In genomic region chr7:118983961-118984360, GRCm38 (mm10) we compare ENCODE assay signal across 8 mouse cellular contexts. TPM values are rescaled to one million over a fixed set of nuclear protein-coding genes. Genes with fewer than 3 reads are reported as not detected.
DNase-seq lines count a peak whose midpoint lies in the region; ATAC-seq lines count a peak whose summit lies in the region.

No protein-coding gene starts in this region.

- H3K4me1 ChIP-seq in liver, embryonic 11.5 days (replicated peaks; ENCODE audit: control insufficient read depth, insufficient read depth, low read length): no peaks in the 10 kb centered on the region

- no peak overlapping the region for H3K27ac ChIP-seq in liver, embryonic 11.5 days (ENCODE audit: low read depth, low read length)

- H3K9ac ChIP-seq in liver, embryonic 11.5 days (ENCODE audit: low read depth, low read length): no peak overlapping the region

- H3K4me3 ChIP-seq in liver, embryonic 11.5 days (ENCODE audit: low read depth, low read length): no peak overlapping the region

- no peaks in the 10 kb centered on the region for H3K9me3 ChIP-seq in liver, embryonic 11.5 days (ENCODE audit: control insufficient read depth, low read length)

- ATAC-seq in liver, embryonic 11.5 days (replicated peaks; ENCODE audit: low FRiP score): 0 out of 2 replicates have a peak, but pooled peaks have one; percentile 18
- ATAC-seq in cerebellum, adult (ENCODE audit: insufficient number of reproducible peaks, low FRiP score, low TSS enrichment): peak; percentile 60
- ATAC-seq in activated CD4-positive, CD25-positive, alpha-beta regulatory T cell, adult 4 months: no peak

- 80% methylated on average over 19 of the region's 19 CpGs for WGBS in liver, embryonic 11.5 days

- DNase-seq in liver, embryonic 11.5 days (ENCODE audit: low spot score): no peak
- no peak for DNase-seq in liver
- DNase-seq in gastrocnemius, postnatal 14 days: peak; percentile 83
- peak; percentile 58 to 73 for DNase-seq in layer of hippocampus, postnatal 25 days (ENCODE audit: extremely low spot score in 1 of 2, low spot score in 1 of 2)
- peak; percentile 67 for DNase-seq in testis, postnatal 10 days (ENCODE audit: low spot score)
- DNase-seq in heart, postnatal 10 days: no peak

- H3K36me3 ChIP-seq in liver, embryonic 11.5 days (ENCODE audit: control insufficient read depth, insufficient read depth, low read length): 0 out of 2 replicates have a peak, but pooled peaks cover 2% of the 10 kb centered on the region

- intact Hi-C loops in gastrocnemius, postnatal 14 days (cut with DNase I; ENCODE audit: low total_unique reads): no loop called here
- intact Hi-C loops in heart, postnatal 10 days (cut with DNase I): no loop called here

- no peaks in the 10 kb centered on the region for H3K27me3 ChIP-seq in liver, embryonic 11.5 days (replicated peaks; ENCODE audit: control insufficient read depth, insufficient read depth, low read length)

- no peak overlapping the region for H3K4me2 ChIP-seq in liver, embryonic 11.5 days

RNA-seq across cellular contexts. Expression of gene Gprc5b, which starts 11.1 kb away (rescaled TPM):
- 1.7 and 2.0 TPM in 2 replicates for polyA plus RNA-seq in liver, embryonic 11.5 days (2014; fragmentation: Nextera tagmentation; extraction: Ambion mirVana)
- 10 to 100 TPM; 22.5 to 23.2 TPM for total RNA-seq in gastrocnemius, postnatal 14 days (2021)
- 100 to 1,000 TPM; 110 to 125 TPM for total RNA-seq in layer of hippocampus, postnatal 25 days (2021)
- total RNA-seq in heart, postnatal 10 days (2021): 10 to 100 TPM; 20.7 to 22.4 TPM
- 1 to 10 TPM; 1.5 to 2.3 TPM for polyA plus RNA-seq in activated CD4-positive, CD25-positive, alpha-beta regulatory T cell, adult 4 months (2017; shearing (Covaris generic))

Comparison
In these comparisons a context has a peak if more than half of its experiments do, and no peak if none do; other contexts are left out.
1. DNase-seq: peak in gastrocnemius, postnatal 14 days (single experiment), layer of hippocampus, postnatal 25 days (2 of 2) and testis, postnatal 10 days (single experiment); none in liver, embryonic 11.5 days (single experiment), liver (single experiment) and heart, postnatal 10 days (0 of 2).
2. RNA of gene Gprc5b, which starts 11.1 kb away (total RNA-seq): 110 to 125 TPM in layer of hippocampus, postnatal 25 days; 22.5 to 23.2 TPM in gastrocnemius, postnatal 14 days and 20.7 to 22.4 TPM in heart, postnatal 10 days; every median in the first group is over 4 times any median in the second.